ENCODE assay signal across 20 mouse cellular contexts in genomic region chr2:173392557-173393323, GRCm38 (mm10).
DNase-seq lines count a peak whose midpoint lies in the region; ATAC-seq lines count a peak whose summit lies in the region.
"Had no signal": no experiment of that assay in that cellular context is flagged by ENCODE, and none has a peak within 500 bp of the region (broad histone marks: within the 10 kb centered on the region; RNA-seq: fewer than 3 reads in every experiment).

No protein-coding gene starts in this region.

- H3K4me1 ChIP-seq in neural tube, embryonic 11.5 days (ENCODE audit: control insufficient read depth, insufficient read depth, low read length) = no peaks in the 10 kb centered on the region
- peaks cover 6% of the 10 kb centered on the region; the same call in 1 of the 2 replicates for H3K4me1 ChIP-seq in kidney, embryonic 14.5 days (ENCODE audit: control insufficient read depth, insufficient read depth, low read length)
- H3K4me1 ChIP-seq in midbrain, embryonic 10.5 days = no peaks in the 10 kb centered on the region
- H3K4me1 ChIP-seq: heart, embryonic 15.5 days; midbrain, embryonic 12.5 days had no signal

- ATAC-seq in neural tube, embryonic 11.5 days (ENCODE audit: insufficient read depth, low FRiP score, low TSS enrichment) = no peak
- peak; percentile 71 for ATAC-seq in kidney, embryonic 14.5 days (ENCODE audit: low FRiP score, low TSS enrichment)
- no peak for ATAC-seq in CD4-positive, CD25-positive, alpha-beta regulatory T cell, adult 4 months
- ATAC-seq: forebrain, embryonic 14.5 days; Patski had no signal

- H3K9ac ChIP-seq in neural tube, embryonic 11.5 days (ENCODE audit: low read length) = no peak overlapping the region
- no peak overlapping the region for H3K9ac ChIP-seq in kidney, embryonic 14.5 days (ENCODE audit: low read depth, low read length)
- H3K9ac ChIP-seq: embryonic facial prominence, embryonic 13.5 days; heart, embryonic 15.5 days; limb, embryonic 15.5 days; midbrain, embryonic 12.5 days had no signal

- peak; percentile 5 for DNase-seq in neural tube, embryonic 11.5 days (ENCODE audit: low spot score)
- DNase-seq in neural tube, embryonic 10.5 days (ENCODE audit: extremely low spot score, low spot score) = no peak
- peak; percentile 61 to 62 for DNase-seq in kidney, postnatal 36 days
- no peak for DNase-seq in cerebellum, adult 9-10 months
- no peak for DNase-seq in midbrain, embryonic 10.5 days (ENCODE audit: low spot score)
- DNase-seq: adrenal gland, adult 8-10 months; cerebellum, adult 8-10 months; gastrocnemius, postnatal 36 days; retina, postnatal 1 day; right cerebral cortex, postnatal 4 days had no signal

- H3K9me3 ChIP-seq in neural tube, embryonic 11.5 days (ENCODE audit: control insufficient read depth, low read length) = no peaks in the 10 kb centered on the region
- H3K9me3 ChIP-seq in kidney, embryonic 14.5 days (ENCODE audit: control insufficient read depth, low read length) = no peaks in the 10 kb centered on the region
- H3K9me3 ChIP-seq in midbrain, embryonic 10.5 days (replicated peaks) = peaks cover 7% of the 10 kb centered on the region; the same call in 1 of the 2 replicates
- H3K9me3 ChIP-seq: heart, embryonic 15.5 days; limb, embryonic 15.5 days had no signal

- no peaks in the 10 kb centered on the region for H3K27me3 ChIP-seq in neural tube, embryonic 11.5 days (ENCODE audit: control insufficient read depth, insufficient read depth, low read length)
- H3K27me3 ChIP-seq in kidney, embryonic 14.5 days (ENCODE audit: control insufficient read depth, insufficient read depth, low read length) = no peaks in the 10 kb centered on the region
- no peaks in the 10 kb centered on the region for H3K27me3 ChIP-seq in midbrain, embryonic 10.5 days (ENCODE audit: low read depth, poor library complexity, severe bottlenecking)
- H3K27me3 ChIP-seq: embryonic facial prominence, embryonic 13.5 days; heart, embryonic 15.5 days; limb, embryonic 15.5 days; midbrain, embryonic 12.5 days; Patski had no signal

- H3K36me3 ChIP-seq in neural tube, embryonic 11.5 days (ENCODE audit: control insufficient read depth, insufficient read depth, low read length) = no peaks in the 10 kb centered on the region
- no peaks in the 10 kb centered on the region for H3K36me3 ChIP-seq in kidney, embryonic 14.5 days (ENCODE audit: control insufficient read depth, insufficient read depth, low read length)
- H3K36me3 ChIP-seq in midbrain, embryonic 10.5 days = no peaks in the 10 kb centered on the region
- H3K36me3 ChIP-seq: embryonic facial prominence, embryonic 13.5 days; heart, embryonic 15.5 days; hindbrain, embryonic 10.5 days; limb, embryonic 15.5 days; midbrain, embryonic 12.5 days had no signal

- no peak overlapping the region for H3K4me2 ChIP-seq in neural tube, embryonic 11.5 days (ENCODE audit: low read depth)
- no peak overlapping the region for H3K4me2 ChIP-seq in kidney, embryonic 14.5 days (replicated peaks; ENCODE audit: low read depth, low read length)
- H3K4me2 ChIP-seq: embryonic facial prominence, embryonic 13.5 days; heart, embryonic 15.5 days; limb, embryonic 15.5 days; midbrain, embryonic 12.5 days had no signal

- no peak overlapping the region for H3K27ac ChIP-seq in neural tube, embryonic 11.5 days (ENCODE audit: low read depth, low read length)
- H3K27ac ChIP-seq in kidney, embryonic 14.5 days (ENCODE audit: low read depth, low read length) = no peak overlapping the region; the same call in 1 of the 2 replicates
- no peak overlapping the region for H3K27ac ChIP-seq in midbrain, embryonic 10.5 days (replicated peaks)
- H3K27ac ChIP-seq: embryonic facial prominence, embryonic 13.5 days; heart, embryonic 15.5 days; hindbrain, embryonic 10.5 days; limb, embryonic 15.5 days; macrophage; midbrain, embryonic 12.5 days had no signal

- WGBS in neural tube, embryonic 11.5 days = 83% methylated on average over 14 of the region's 14 CpGs
- 45% methylated on average over 14 of the region's 14 CpGs for WGBS in kidney, embryonic 14.5 days
- WGBS in midbrain, embryonic 10.5 days = 92% methylated on average over 14 of the region's 14 CpGs

- H3K4me3 ChIP-seq in neural tube, embryonic 11.5 days (ENCODE audit: low read depth, low read length) = no peak overlapping the region
- no peak overlapping the region for H3K4me3 ChIP-seq in kidney, embryonic 14.5 days (ENCODE audit: low read length)
- H3K4me3 ChIP-seq in midbrain, embryonic 10.5 days = no peak overlapping the region
- H3K4me3 ChIP-seq: embryonic facial prominence, embryonic 13.5 days; heart, embryonic 15.5 days; hindbrain, embryonic 10.5 days; limb, embryonic 15.5 days; midbrain, embryonic 12.5 days had no signal

Comparison
In these comparisons a context has a peak if more than half of its experiments do, and no peak if none do; other contexts are left out.
1. DNase-seq: peak in neural tube, embryonic 11.5 days (single experiment) and kidney, postnatal 36 days (2 of 2); none in neural tube, embryonic 10.5 days (single experiment), cerebellum, adult 9-10 months (single experiment) and midbrain, embryonic 10.5 days (single experiment).